Mouse (Mus musculus): ENCODE data around the gene Olfr170. TPM values are rescaled to one million over a fixed set of nuclear protein-coding genes. Genes with fewer than 3 reads are reported as not detected.
"Not testable (repeated sequence)": the region's sequence is repeated elsewhere in the genome, so short reads cannot be mapped to it uniquely, and the experiment has no call there.

The Olfr170 gene
- not detected in 2 replicates for total RNA-seq (2012; rRNA removed)

DNA sequence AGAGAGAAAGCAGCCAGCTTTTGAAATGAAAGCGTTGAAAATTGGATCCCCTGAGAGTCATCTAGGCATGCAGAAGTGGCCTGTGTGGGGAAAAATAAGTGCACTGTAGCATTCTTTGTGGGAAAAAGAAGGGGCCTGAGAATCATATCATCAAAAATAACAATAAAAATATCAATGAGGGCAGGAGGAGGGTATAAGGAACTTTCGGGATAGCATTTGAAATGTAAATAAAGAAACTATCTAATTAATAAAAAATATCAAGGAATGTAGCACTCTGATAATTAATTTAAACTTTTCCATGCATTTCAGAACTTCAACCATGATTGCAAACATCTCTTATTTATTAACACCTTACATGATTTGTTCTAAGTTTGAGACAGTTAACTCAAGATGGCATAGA lies at the start of gene Olfr170:
TSS of gene Olfr170 (minus strand) at position 101 of the 400 bp plus-strand sequence.
- H3K4me1 ChIP-seq (ENCODE audit: control insufficient read depth in 2 of 2, insufficient read depth in 2 of 2, low read length in 2 of 2, poor library complexity in 1 of 2); H3K9ac ChIP-seq (ENCODE audit: insufficient read depth, low read depth, low read length, poor library complexity, severe bottlenecking); H3K9me3 ChIP-seq (ENCODE audit: control insufficient read depth, insufficient read depth, low read depth, low read length); H3K4me3 ChIP-seq (ENCODE audit: insufficient read depth in 1 of 2, low read depth in 1 of 2, low read length in 2 of 2, poor library complexity in 1 of 2, severe bottlenecking in 1 of 2); DNase-seq (ENCODE audit: low read depth, low spot score); in situ Hi-C loops (cut with MboI; ENCODE audit: low sequenced_read_pairs in 2 of 2, unreplicated experiment in 2 of 2); H3K36me3 ChIP-seq (ENCODE audit: control insufficient read depth, insufficient read depth, low read length, poor library complexity, severe bottlenecking); H3K27ac ChIP-seq (ENCODE audit: insufficient read depth, low read depth, low read length, poor library complexity, severe bottlenecking): not testable (repeated sequence)

DNA sequence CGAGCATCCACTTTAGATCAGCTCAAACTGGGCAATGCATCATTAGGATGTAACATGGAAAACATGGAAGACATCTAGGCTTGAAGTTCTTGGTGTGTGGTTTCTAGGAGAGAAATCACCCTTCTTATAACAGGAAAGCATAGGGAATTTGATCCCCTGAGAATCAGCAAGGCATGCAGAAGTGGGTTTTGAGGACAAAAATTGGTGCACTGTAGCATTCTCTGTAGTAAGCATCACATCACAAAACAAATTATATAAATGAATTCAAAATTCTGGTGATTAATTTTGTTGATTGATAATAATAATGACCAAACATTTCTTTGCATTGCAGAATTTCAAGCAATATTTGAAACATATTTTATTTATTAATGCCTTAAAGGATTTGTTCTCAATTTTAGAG lies 18.1 kb upstream of the Olfr170 start, which contains the start of gene Olfr171:
TSS of gene Olfr171 (minus strand) at position 101 of the 400 bp plus-strand sequence.
- no peak for DNase-seq (ENCODE audit: low read depth, low spot score)
- H3K9me3 ChIP-seq (ENCODE audit: control insufficient read depth, insufficient read depth, low read depth, low read length) = no peaks in the 10 kb centered on the region
- in situ Hi-C loops (cut with MboI; ENCODE audit: low sequenced_read_pairs in 2 of 2, unreplicated experiment in 2 of 2) = no loop called here
- H3K9ac ChIP-seq (ENCODE audit: insufficient read depth, low read depth, low read length, poor library complexity, severe bottlenecking) = no peak within 1 kb of the TSS
- TF ChIP-seq HCFC1 (IDR thresholded peaks at IDR 0.05; ENCODE audit: borderline replicate concordance, insufficient read depth, low read length) = no peak
- TF ChIP-seq MAFK (IDR thresholded peaks at IDR 0.05; ENCODE audit: insufficient read depth, low read depth, low read length) = no peak
- no peak for TF ChIP-seq CHD2 (IDR thresholded peaks at IDR 0.05; ENCODE audit: low read depth, low read length)
- H3K27ac ChIP-seq (ENCODE audit: insufficient read depth, low read depth, low read length, poor library complexity, severe bottlenecking) = no peak within 1 kb of the TSS
- no peaks in the 10 kb centered on the region for H3K4me1 ChIP-seq (ENCODE audit: control insufficient read depth in 2 of 2, insufficient read depth in 2 of 2, low read length in 2 of 2, poor library complexity in 1 of 2)
- no peak within 1 kb of the TSS for H3K4me3 ChIP-seq (ENCODE audit: insufficient read depth in 1 of 2, low read depth in 1 of 2, low read length in 2 of 2, poor library complexity in 1 of 2, severe bottlenecking in 1 of 2)
- H3K36me3 ChIP-seq (ENCODE audit: control insufficient read depth, insufficient read depth, low read length, poor library complexity, severe bottlenecking) = no peaks in the 10 kb centered on the region

- Histone ChIP-seq H3K9me3 (ENCODE audit: control insufficient read depth, insufficient read depth, low read depth, low read length) (no peaks in the 10 kb centered on the region), H3K9ac (ENCODE audit: insufficient read depth, low read depth, low read length, poor library complexity, severe bottlenecking) (no peak overlapping the region), H3K4me1 (ENCODE audit: control insufficient read depth in 2 of 2, insufficient read depth in 2 of 2, low read length in 2 of 2, poor library complexity in 1 of 2) (no peaks in the 10 kb centered on the region), H3K4me3 (ENCODE audit: insufficient read depth in 1 of 2, low read depth in 1 of 2, low read length in 2 of 2, poor library complexity in 1 of 2, severe bottlenecking in 1 of 2) (no peak overlapping the region), H3K27ac (ENCODE audit: insufficient read depth, low read depth, low read length, poor library complexity, severe bottlenecking) (no peak overlapping the region), H3K36me3 (ENCODE audit: control insufficient read depth, insufficient read depth, low read length, poor library complexity, severe bottlenecking) (no peaks in the 10 kb centered on the region)
- TF ChIP-seq MAFK (IDR thresholded peaks at IDR 0.05; ENCODE audit: insufficient read depth, low read depth, low read length) (no peak), ZC3H11A (IDR thresholded peaks at IDR 0.05; ENCODE audit: borderline replicate concordance, low read depth, low read length) (no peak), HCFC1 (IDR thresholded peaks at IDR 0.05; ENCODE audit: borderline replicate concordance, insufficient read depth, low read length) (no peak), CHD2 (IDR thresholded peaks at IDR 0.05; ENCODE audit: low read depth, low read length) (no peak), ZNF384 (IDR thresholded peaks at IDR 0.05; ENCODE audit: low read depth, low read length) (no peak)
- in situ Hi-C loops (cut with MboI; ENCODE audit: low sequenced_read_pairs in 2 of 2, unreplicated experiment in 2 of 2) = no loop called here
- no peak for DNase-seq (ENCODE audit: low read depth, low spot score)
Measured at GRCm38 (mm10) chr16:19603166-19603565, 8.5 kb downstream of the Olfr170 start.

DNA sequence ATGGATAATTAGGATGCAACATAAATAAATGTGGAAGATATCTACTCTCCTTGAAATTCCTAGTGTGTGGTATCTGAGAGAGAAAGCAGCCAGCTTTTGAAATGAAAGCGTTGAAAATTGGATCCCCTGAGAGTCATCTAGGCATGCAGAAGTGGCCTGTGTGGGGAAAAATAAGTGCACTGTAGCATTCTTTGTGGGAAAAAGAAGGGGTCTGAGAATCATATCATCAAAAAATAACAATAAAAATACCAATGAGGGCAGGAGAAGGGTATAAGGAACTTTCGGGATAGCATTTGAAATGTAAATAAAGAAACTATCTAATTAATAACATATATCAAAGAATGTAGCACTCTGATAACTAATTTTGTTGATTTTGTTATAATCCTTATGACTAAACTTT lies 40.0 kb downstream of the Olfr170 start, which contains the start of gene Olfr169:
TSS of gene Olfr169 (minus strand) at position 101 of the 400 bp plus-strand sequence.
- H3K4me3 ChIP-seq (ENCODE audit: insufficient read depth in 1 of 2, low read depth in 1 of 2, low read length in 2 of 2, poor library complexity in 1 of 2, severe bottlenecking in 1 of 2); in situ Hi-C loops (cut with MboI; ENCODE audit: low sequenced_read_pairs in 2 of 2, unreplicated experiment in 2 of 2); H3K4me1 ChIP-seq (ENCODE audit: control insufficient read depth in 2 of 2, insufficient read depth in 2 of 2, low read length in 2 of 2, poor library complexity in 1 of 2); H3K27ac ChIP-seq (ENCODE audit: insufficient read depth, low read depth, low read length, poor library complexity, severe bottlenecking); DNase-seq (ENCODE audit: low read depth, low spot score); H3K36me3 ChIP-seq (ENCODE audit: control insufficient read depth, insufficient read depth, low read length, poor library complexity, severe bottlenecking); H3K9ac ChIP-seq (ENCODE audit: insufficient read depth, low read depth, low read length, poor library complexity, severe bottlenecking); H3K9me3 ChIP-seq (ENCODE audit: control insufficient read depth, insufficient read depth, low read depth, low read length): not testable (repeated sequence)

Other genes starting within 250 kb of the Olfr170 start
- gene Olfr165, start 188.7 kb downstream of the Olfr170 start, total RNA-seq (2012; rRNA removed) = not detected in 2 replicates
- gene Olfr166, start 128.2 kb downstream of the Olfr170 start, total RNA-seq (2012; rRNA removed) = 0.05 TPM in 1 of 2 replicates, not detected in the other
- gene Olfr167, start 89.6 kb downstream of the Olfr170 start, total RNA-seq (2012; rRNA removed) = not detected in 2 replicates
- gene Olfr168, start 76.3 kb downstream of the Olfr170 start, total RNA-seq (2012; rRNA removed) = not detected in 2 replicates
- not detected in 2 replicates for gene Olfr169, start 40.1 kb downstream of the Olfr170 start, total RNA-seq (2012; rRNA removed)
- not detected in 2 replicates for gene Olfr171, start 18.0 kb upstream of the Olfr170 start, total RNA-seq (2012; rRNA removed)
- gene Lamp3, start 94.5 kb upstream of the Olfr170 start, total RNA-seq (2012; rRNA removed) = 0.09 TPM in 1 of 2 replicates, not detected in the other
- 17.2 and 17.8 TPM in 2 replicates for gene B3gnt5, start 148.3 kb upstream of the Olfr170 start, total RNA-seq (2012; rRNA removed)